Mouse (Mus musculus): ENCODE results near the gene Cdk7. TPM values are rescaled to one million over a fixed set of nuclear protein-coding genes. Genes with fewer than 3 reads are reported as not detected.

The Cdk7 gene
- 54.3 and 54.8 TPM in 2 replicates for polyA plus RNA-seq (2015; fragmentation: Nextera tagmentation; extraction: Ambion mirVana)

DNA sequence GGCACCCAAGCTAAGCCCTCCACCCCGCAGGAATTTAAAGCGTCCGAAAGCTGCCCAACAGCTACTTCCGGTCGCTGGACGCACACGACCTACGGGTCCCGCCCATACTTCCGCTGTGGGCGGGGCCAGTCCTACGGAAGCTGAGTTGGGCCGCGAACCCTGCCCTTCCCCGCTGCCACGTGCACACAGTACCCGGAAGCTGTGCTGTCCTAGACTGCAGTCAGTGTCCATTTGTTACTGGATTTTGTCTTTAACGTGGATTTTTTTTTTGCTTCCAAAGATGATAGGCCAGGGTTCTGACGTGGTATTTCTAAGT lies at the start of gene Cdk7:
TSS of gene Cdk7 (minus strand) at position 79 of the 316 bp plus-strand sequence.

DNA sequence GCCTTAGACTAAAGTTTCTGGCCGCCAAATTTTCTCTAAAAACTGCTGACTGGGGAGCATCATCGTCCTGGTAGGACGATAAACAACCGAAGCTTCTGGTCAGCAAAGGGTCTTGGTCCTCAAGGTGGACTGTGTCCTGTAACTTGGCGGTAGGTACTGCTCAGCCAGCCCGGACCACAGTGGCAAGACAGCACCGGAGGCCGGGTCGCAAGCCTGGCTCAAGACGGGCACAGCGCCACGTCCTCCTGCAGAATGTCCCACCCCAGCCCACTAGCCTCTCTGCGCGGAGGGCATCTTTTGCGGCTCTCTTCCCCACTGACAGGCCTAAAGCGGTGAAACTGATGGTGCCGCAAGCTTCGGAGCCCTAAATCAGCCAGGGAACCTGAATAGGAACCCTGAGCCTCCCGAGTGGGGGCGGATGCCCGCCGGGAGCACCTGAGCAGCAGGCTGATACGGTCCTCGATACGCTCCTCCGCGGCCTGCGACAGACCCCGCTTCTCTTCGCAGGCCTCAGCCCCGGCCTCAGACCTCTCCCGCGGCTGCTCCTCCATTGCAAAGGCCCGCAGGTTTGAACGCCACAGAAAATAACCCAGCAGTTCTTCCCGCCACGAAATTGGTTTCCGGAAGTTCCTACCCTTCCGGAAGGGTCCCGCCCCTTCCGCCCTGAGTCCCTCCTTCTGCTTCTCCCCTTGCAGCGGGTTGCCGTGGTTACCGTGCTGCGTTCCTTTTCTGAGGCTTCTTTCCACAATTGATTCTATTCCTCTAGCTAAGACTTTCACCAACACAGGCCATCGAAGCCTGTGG lies 44.7 kb upstream of the Cdk7 start, which contains the start of gene Cenph:
TSS of gene Cenph (minus strand) at position 648 of the 804 bp plus-strand sequence.

DNA sequence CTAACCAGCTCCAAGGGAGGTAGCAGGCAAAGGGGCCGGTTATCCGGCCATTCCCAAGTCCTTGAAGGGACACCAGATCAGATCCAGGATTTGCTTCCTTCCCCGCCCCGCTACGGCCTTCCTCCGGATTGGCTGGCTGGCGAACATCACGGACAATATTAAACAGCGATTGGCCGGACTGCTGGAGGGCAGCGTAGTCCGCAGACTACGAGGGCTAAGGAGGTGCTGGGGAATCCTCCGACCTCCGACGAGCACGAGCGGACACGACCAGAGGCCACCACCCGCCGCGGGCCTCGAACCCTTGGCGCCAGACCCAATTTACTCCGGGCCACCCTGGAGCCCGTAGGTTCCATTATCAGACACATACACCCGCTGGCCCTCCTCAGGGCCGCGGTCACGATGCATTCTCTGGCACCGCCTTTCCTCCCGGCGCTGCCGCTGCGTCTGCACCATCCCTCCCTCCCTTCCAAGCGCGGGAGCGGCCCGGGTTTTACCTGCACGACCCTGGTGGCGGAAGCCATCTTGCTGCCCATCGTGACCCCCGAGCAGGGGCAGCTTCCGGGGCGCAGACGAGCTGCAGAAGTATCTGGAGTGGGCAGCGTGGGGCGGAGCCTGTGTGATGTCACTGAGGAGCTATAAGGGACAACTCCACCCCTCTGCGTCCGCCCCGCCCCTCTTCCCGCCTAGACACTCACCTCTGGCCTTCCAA lies 13.5 kb upstream of the Cdk7 start, which contains the start of gene Mrps36:
TSS of gene Mrps36 (minus strand) at position 624 of the 709 bp plus-strand sequence.

DNA sequence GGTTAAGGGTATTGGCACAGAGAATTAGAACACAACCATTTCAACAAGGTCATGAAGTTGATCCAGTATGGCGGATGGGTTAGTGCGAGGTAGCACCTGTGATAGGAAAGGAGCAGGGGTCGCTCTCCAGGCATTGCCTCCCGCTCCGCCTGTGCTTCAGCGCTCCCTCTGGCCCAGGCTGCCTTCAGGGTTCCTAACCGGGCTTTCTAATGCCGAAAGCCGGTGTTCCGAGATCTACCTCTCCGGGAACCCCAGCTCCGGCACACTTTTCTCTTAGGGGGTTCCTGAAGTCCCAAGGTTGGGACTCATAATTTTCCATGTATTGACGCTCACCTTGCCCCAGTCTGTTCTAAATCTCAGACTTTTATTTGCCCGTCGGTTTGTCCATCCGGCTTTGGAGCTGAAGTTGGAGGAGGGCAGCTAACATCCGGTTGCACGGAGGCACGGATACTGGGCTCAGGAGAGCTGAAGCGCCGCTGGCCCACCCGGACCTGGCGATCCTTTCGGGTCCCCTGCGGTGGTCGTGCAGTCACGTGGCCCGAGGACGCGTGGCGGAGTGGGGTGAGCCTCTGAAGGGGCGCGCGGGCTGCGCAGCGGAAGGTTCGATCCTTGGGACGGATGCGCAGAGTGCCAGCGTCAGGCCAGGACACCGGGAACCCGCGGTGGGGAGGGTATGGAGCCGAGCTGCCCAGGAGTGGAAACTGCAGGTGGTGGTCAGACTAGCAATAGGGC lies 61.3 kb downstream of the Cdk7 start, which contains the start of gene Ccdc125:
TSS of gene Ccdc125 (plus strand) at position 427 of the 732 bp plus-strand sequence.

Other genes starting within 250 kb of the Cdk7 start
- 39.6 and 41.1 TPM in 2 replicates for gene Gtf2h2, start 238.4 kb downstream of the Cdk7 start, polyA plus RNA-seq (2015; fragmentation: Nextera tagmentation; extraction: Ambion mirVana)
- gene Ocln, start 178.2 kb downstream of the Cdk7 start, polyA plus RNA-seq (2015; fragmentation: Nextera tagmentation; extraction: Ambion mirVana) = 0.25 and 0.28 TPM in 2 replicates
- 0.67 and 0.91 TPM in 2 replicates for gene Marveld2, start 114.0 kb downstream of the Cdk7 start, polyA plus RNA-seq (2015; fragmentation: Nextera tagmentation; extraction: Ambion mirVana)
- gene Ak6, start 80.0 kb downstream of the Cdk7 start, polyA plus RNA-seq (2015; fragmentation: Nextera tagmentation; extraction: Ambion mirVana) = 202 and 214 TPM in 2 replicates
- 16.4 and 18.2 TPM in 2 replicates for gene Rad17, start 79.9 kb downstream of the Cdk7 start, polyA plus RNA-seq (2015; fragmentation: Nextera tagmentation; extraction: Ambion mirVana)
- gene Taf9, start 79.4 kb downstream of the Cdk7 start, polyA plus RNA-seq (2015; fragmentation: Nextera tagmentation; extraction: Ambion mirVana) = 30.0 and 42.4 TPM in 2 replicates
- 8.3 and 10.5 TPM in 2 replicates for gene Ccdc125, start 61.2 kb downstream of the Cdk7 start, polyA plus RNA-seq (2015; fragmentation: Nextera tagmentation; extraction: Ambion mirVana)
- gene Mrps36, start 13.7 kb upstream of the Cdk7 start, polyA plus RNA-seq (2015; fragmentation: Nextera tagmentation; extraction: Ambion mirVana) = 166 and 190 TPM in 2 replicates
- 58.5 and 69.3 TPM in 2 replicates for gene Cenph, start 45.0 kb upstream of the Cdk7 start, polyA plus RNA-seq (2015; fragmentation: Nextera tagmentation; extraction: Ambion mirVana)
- 192 and 221 TPM in 2 replicates for gene Ccnb1, start 55.6 kb upstream of the Cdk7 start, polyA plus RNA-seq (2015; fragmentation: Nextera tagmentation; extraction: Ambion mirVana)
- 29.0 and 34.3 TPM in 2 replicates for gene Slc30a5, start 102.5 kb upstream of the Cdk7 start, polyA plus RNA-seq (2015; fragmentation: Nextera tagmentation; extraction: Ambion mirVana)

Measured in spleen, postnatal 0 days (tissue).